Mouse (Mus musculus) liver, adult 2 months (tissue): Measurements from ENCODE around the gene Cacna1i. TPM values are rescaled to one million over a fixed set of nuclear protein-coding genes. Genes with fewer than 3 reads are reported as not detected.
A peak's percentile ranks its signal among the peaks of the same experiment; 100 is the strongest.

Experiments
- DNase-seq: peaks from one replicate; pipeline ENCODE4 v3.0.0-alpha.2; 2011; ENCODE audit warnings: low read depth, low spot score; ENCODE audit errors: extremely low read depth
- H3K27ac ChIP-seq: fragments of 200-500 bp; replicated peaks from 2 replicates; pipeline ENCODE4 v1.5.1; 2012; ENCODE audit warnings: low read depth, mild to moderate bottlenecking, control low read depth, inconsistent platforms, low read length; ENCODE audit not compliant: insufficient read depth
- H3K27me3 ChIP-seq: fragments of 200-500 bp; 2 replicates; pipeline ENCODE4 v1.6.1; 2012; ENCODE audit warnings: mild to moderate bottlenecking, moderate library complexity, low read length, inconsistent platforms; ENCODE audit not compliant: control insufficient read depth, insufficient read depth
- H3K36me3 ChIP-seq: fragments of 200-500 bp; 2 replicates; pipeline ENCODE4 v1.6.1; 2012; ENCODE audit warnings: low read length, inconsistent platforms; ENCODE audit not compliant: control insufficient read depth, insufficient read depth
- H3K4me1 ChIP-seq: fragments of 200-500 bp; 2 replicates; pipeline ENCODE4 v1.6.1; 2011; ENCODE audit warnings: low read length; ENCODE audit not compliant: control insufficient read depth, insufficient read depth
- H3K4me3 ChIP-seq: fragments of 200-500 bp; 2 replicates; pipeline ENCODE4 v1.5.1; 2011; ENCODE audit warnings: low read depth, mild to moderate bottlenecking, control low read depth, low read length, moderate library complexity; ENCODE audit not compliant: insufficient read depth
- H3K79me2 ChIP-seq: fragments of 200-500 bp; 2 replicates; pipeline ENCODE4 v1.6.1; 2012; ENCODE audit warnings: inconsistent platforms, mild to moderate bottlenecking, low read length, moderate library complexity; ENCODE audit not compliant: control insufficient read depth, insufficient read depth
- H3K9ac ChIP-seq: fragments of 200-500 bp; 2 replicates; pipeline ENCODE4 v1.6.1; 2012; ENCODE audit warnings: low read depth, mild to moderate bottlenecking, control low read depth, inconsistent platforms, low read length
- CTCF ChIP-seq: fragments of 200-500 bp; IDR thresholded peaks from 2 replicates; pipeline ENCODE4 v1.5.1; 2011; ENCODE audit warnings: low read depth, low read length, control low read depth
- POLR2A ChIP-seq: fragments of 200-500 bp; IDR thresholded peaks from 2 replicates; pipeline ENCODE4 v1.6.1; 2011; ENCODE audit warnings: low read length, control low read depth; ENCODE audit not compliant: insufficient read depth; ENCODE audit errors: extremely low read depth
- WGBS: fragments of 180-500 bp; shearing (Covaris S2); methylation state at CpG from one replicate; pipeline ENCODE4 v1.1.7; 2018; 5-methylcytosine and 5-hydroxymethylcytosine counted together
- polyA plus RNA-seq: library from polyadenylated mRNA; depleted of rRNA; stranded (reverse); fragments of >200 nt; gene quantifications from 2 replicates; pipeline ENCODE4 v1.2.3, GENCODE M21; 2012
- total RNA-seq: library from RNA; depleted of rRNA; stranded (reverse); fragments of >200 nt; gene quantifications from 2 replicates; pipeline ENCODE4 v1.2.3, GENCODE M21; 2014

The Cacna1i gene
- total and polyA plus RNA-seq, 2 experiments: under 0.01 to 0.09 TPM

- no peaks in the 10 kb centered on the region for H3K79me2 ChIP-seq
- no peak overlapping the region for H3K27ac ChIP-seq
- TF ChIP-seq CTCF (no peak), POLR2A (no peak)
- 78% methylated on average over 13 of the region's 13 CpGs for WGBS
- no peaks in the 10 kb centered on the region for H3K36me3 ChIP-seq
- DNase-seq: no peak
- H3K4me1 ChIP-seq: no peaks in the 10 kb centered on the region
- no peaks in the 10 kb centered on the region for H3K27me3 ChIP-seq
- no peak overlapping the region for H3K4me3 ChIP-seq
- no peak overlapping the region for H3K9ac ChIP-seq
These were observed 40.9 kb downstream of the Cacna1i start for GRCm38 (mm10) chr15:80327743-80328540.

GRCm38 (mm10) chr15:80330276-80330675, 43.2 kb downstream of the Cacna1i start:
- WGBS: 82% methylated on average over 3 of the region's 3 CpGs
- no peaks in the 10 kb centered on the region for H3K27me3 ChIP-seq
- no peak for DNase-seq
- H3K4me3 ChIP-seq: no peak overlapping the region
- H3K27ac ChIP-seq: no peak overlapping the region
- no peak overlapping the region for H3K9ac ChIP-seq
- H3K79me2 ChIP-seq: no peaks in the 10 kb centered on the region
- H3K36me3 ChIP-seq: no peaks in the 10 kb centered on the region
- TF ChIP-seq CTCF (no peak), POLR2A (no peak)
- H3K4me1 ChIP-seq: no peaks in the 10 kb centered on the region

- WGBS: 79% methylated on average over 10 of the region's 10 CpGs
These were observed 47.7 kb downstream of the Cacna1i start for GRCm38 (mm10) chr15:80334766-80335165.

GRCm38 (mm10) chr15:80335196-80335595, 48.2 kb downstream of the Cacna1i start:
- no peak for DNase-seq
- Histone ChIP-seq H3K9ac (no peak overlapping the region), H3K4me3 (no peak overlapping the region), H3K79me2 (no peaks in the 10 kb centered on the region), H3K27ac (no peak overlapping the region), H3K36me3 (no peaks in the 10 kb centered on the region), H3K4me1 (no peaks in the 10 kb centered on the region), H3K27me3 (no peaks in the 10 kb centered on the region)
- no peak for TF ChIP-seq POLR2A
- no peak for TF ChIP-seq CTCF
- WGBS: 47% methylated on average over 7 of the region's 7 CpGs

More at GRCm38 (mm10) chr15:80334766-80335165, 47.7 kb downstream of the Cacna1i start:
- H3K27ac ChIP-seq: no peak overlapping the region
- no peak overlapping the region for H3K4me3 ChIP-seq
- H3K36me3 ChIP-seq: no peaks in the 10 kb centered on the region
- no peak for DNase-seq
- no peak for TF ChIP-seq CTCF
- H3K79me2 ChIP-seq: no peaks in the 10 kb centered on the region
- H3K27me3 ChIP-seq: no peaks in the 10 kb centered on the region
- H3K4me1 ChIP-seq: no peaks in the 10 kb centered on the region
- no peak overlapping the region for H3K9ac ChIP-seq

- Histone ChIP-seq H3K4me3 (no peak overlapping the region), H3K36me3 (no peaks in the 10 kb centered on the region), H3K9ac (no peak overlapping the region), H3K27ac (no peak overlapping the region), H3K4me1 (no peaks in the 10 kb centered on the region; the same call in 1 of the 2 replicates), H3K27me3 (no peaks in the 10 kb centered on the region), H3K79me2 (no peaks in the 10 kb centered on the region)
- TF ChIP-seq CTCF: peak; percentile 74
- no peak for TF ChIP-seq POLR2A
- peak; percentile 19 for DNase-seq
- whole genome bisulfite sequencing: 80% methylated on average over 2 of the region's 2 CpGs
These were observed 53.3 kb downstream of the Cacna1i start for GRCm38 (mm10) chr15:80340348-80340747.

GRCm38 (mm10) chr15:80342394-80342793, 55.4 kb downstream of the Cacna1i start:
- WGBS: 65% methylated on average over 4 of the region's 4 CpGs

More at GRCm38 (mm10) chr15:80342394-80342793, 55.4 kb downstream of the Cacna1i start:
- TF ChIP-seq POLR2A (no peak), CTCF (no peak)
- Histone ChIP-seq H3K9ac (no peak overlapping the region), H3K36me3 (no peaks in the 10 kb centered on the region), H3K4me1 (no peaks in the 10 kb centered on the region; the same call in 1 of the 2 replicates), H3K27ac (no peak overlapping the region), H3K79me2 (no peaks in the 10 kb centered on the region), H3K4me3 (no peak overlapping the region), H3K27me3 (no peaks in the 10 kb centered on the region)
- DNase-seq: peak; percentile 9
